Mouse (Mus musculus): ENCODE measurements at regions not wholly inside any gene's neighbourhood (a gene's known extent, or its start where the extent isn't known, plus 50 kb on each side); places are given as distances from the start of the nearest gene placed in this dataset.

GRCm38 (mm10) chr1:69342100-69342499 is 234.2 kb upstream of the Erbb4 start:
- TF ChIP-seq ZMIZ1 (IDR thresholded peaks at IDR 0.05; ENCODE audit: low read depth, low read length) (no peak), CTCF (conservative IDR thresholded peaks at IDR 0.05 in 1 of 2, IDR thresholded peaks at IDR 0.05 in 1 of 2; ENCODE audit: low read depth in 2 of 2, low read length in 2 of 2) (no peak), NRF1 (IDR thresholded peaks at IDR 0.05; ENCODE audit: low read depth, low read length) (no peak), EP300 (IDR thresholded peaks at IDR 0.05; ENCODE audit: low read length) (no peak), ZC3H11A (IDR thresholded peaks at IDR 0.05; ENCODE audit: low read depth, low read length) (no peak), HCFC1 (IDR thresholded peaks at IDR 0.05; ENCODE audit: low read depth, low read length) (no peak), BHLHE40 (IDR thresholded peaks at IDR 0.05; ENCODE audit: low read depth, low read length) (no peak), ZNF384 (IDR thresholded peaks at IDR 0.05; ENCODE audit: low read depth, low read length) (no peak), MAZ (IDR thresholded peaks at IDR 0.05; ENCODE audit: low read depth, low read length) (no peak), RCOR1 (conservative IDR thresholded peaks at IDR 0.05; ENCODE audit: low read depth, low read length) (no peak)
